Mouse (Mus musculus) CD4-positive helper T cell, adult 2 months (primary cell): ENCODE results near the gene Map2k3.

ENCODE experiments used
- DNase-seq: peaks from one replicate; pipeline ENCODE4 v3.0.0-alpha.2; 2012; ENCODE audit warnings: low read depth, missing footprints, low spot score

Gene Map2k3

GRCm38 (mm10) chr11:60958948-60959347 is 27.1 kb downstream of the Map2k3 start:
- no peak for DNase-seq

DNA sequence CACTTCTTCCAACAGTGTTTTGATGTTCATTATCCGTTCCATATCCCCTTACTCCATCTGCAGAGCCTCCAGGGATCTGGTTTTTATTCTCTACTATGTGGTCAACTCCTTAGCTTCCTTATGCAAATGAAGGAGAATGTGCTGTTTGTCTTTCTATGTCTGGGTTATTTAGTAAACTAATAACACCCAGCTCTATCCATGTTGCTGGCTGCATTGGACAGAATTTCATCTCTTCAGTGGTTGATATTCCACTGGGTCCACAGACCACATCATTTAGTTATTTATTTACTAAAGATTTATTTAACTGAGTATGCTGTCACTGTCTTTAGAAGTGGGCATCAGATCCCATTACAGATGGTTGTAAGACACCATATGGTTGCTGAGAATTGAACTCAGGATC is 29.3 kb downstream of the Map2k3 start:
- DNase-seq: no peak

GRCm38 (mm10) chr11:60962709-60963108 is 30.9 kb downstream of the Map2k3 start:
- DNase-seq: no peak

DNA sequence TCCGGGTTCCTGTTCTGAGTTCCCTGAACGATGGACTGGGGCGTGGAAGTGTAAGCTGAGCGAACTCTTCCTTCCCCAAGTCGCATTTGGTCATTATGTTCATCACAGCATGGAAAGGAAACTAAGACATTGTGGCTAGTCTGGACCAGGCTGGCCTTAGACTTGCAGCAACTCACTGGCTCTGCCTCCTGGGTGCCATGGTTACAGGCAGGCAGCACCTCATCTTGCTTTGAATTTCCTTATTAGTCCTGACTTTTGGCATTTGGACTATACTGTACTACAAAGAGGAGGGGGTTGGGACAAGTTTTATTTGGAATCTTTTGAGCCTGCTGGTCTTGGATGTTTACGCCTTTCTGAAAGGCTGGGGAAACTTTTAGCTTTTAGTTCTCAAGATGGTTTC is 35.1 kb downstream of the Map2k3 start:
- DNase-seq: no peak

- DNase-seq: no peak
These were observed 43.3 kb downstream of the Map2k3 start for GRCm38 (mm10) chr11:60975097-60975496.

- no peak for DNase-seq
These were observed 44.4 kb downstream of the Map2k3 start for GRCm38 (mm10) chr11:60976234-60976633.

- DNase-seq: peak; percentile 53
These were observed 44.9 kb downstream of the Map2k3 start for GRCm38 (mm10) chr11:60976742-60977141.

- DNase-seq: no peak
These were observed 45.3 kb downstream of the Map2k3 start for GRCm38 (mm10) chr11:60977153-60977552.

GRCm38 (mm10) chr11:60978658-60979057 is 46.8 kb downstream of the Map2k3 start:
- no peak for DNase-seq

DNA sequence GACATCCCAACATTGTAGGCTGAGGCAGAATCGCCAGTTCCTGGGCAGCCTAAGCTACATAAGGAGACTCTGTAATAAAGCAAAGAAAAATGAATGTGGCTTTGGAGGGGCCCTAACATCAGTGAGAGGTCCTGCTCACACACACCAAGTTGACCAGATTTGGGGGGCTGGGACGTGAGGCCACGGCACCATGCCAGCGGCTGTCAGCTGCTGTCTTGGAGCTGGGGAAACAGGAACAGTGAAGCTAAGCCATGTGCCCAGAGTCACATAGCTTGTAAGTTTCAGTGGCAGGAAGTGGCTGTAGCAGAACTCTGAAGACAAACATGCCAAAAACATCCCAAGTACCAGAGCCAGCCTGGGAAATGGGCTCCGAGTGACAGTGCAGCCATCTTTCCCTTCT is 48.0 kb downstream of the Map2k3 start:
- no peak for DNase-seq

DNA sequence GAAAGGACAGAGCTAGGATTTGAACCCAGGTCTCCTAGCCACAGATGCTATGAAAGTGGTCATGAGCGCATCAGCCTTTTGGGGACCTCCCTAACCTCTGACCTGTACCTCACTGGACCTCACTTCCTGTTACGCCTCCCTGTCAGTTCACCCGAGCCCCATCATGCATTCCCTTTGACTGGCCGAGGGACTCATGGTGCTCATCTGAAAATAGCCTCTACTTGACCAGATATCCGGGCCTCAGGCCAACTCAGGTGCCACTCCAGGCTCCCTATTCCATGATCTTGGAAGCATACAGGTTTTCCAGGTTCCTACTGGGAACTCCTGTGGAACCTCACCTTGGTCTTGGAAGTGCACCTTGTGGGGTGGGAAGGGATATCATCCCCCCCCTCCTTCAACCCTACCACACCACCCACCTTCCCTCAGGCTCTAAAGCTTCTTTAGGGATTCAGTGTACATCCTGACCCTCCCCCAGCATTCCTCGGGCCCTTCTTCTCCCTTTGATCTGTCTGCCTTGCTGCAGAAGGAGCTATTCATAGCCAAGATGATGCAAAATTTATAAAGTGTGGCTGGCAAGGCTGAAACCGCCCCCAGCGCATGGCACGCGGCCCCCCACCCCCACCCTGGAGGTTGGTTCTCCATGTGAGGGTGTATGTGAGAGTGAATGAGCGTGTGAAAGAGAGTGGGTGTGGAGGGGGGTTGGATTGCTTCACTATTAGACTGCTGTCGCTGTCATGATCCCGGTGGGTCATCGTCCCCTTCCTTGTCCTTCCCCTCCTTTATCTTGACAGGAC is 50.1 kb downstream of the Map2k3 start:
- no peak for DNase-seq

DNA sequence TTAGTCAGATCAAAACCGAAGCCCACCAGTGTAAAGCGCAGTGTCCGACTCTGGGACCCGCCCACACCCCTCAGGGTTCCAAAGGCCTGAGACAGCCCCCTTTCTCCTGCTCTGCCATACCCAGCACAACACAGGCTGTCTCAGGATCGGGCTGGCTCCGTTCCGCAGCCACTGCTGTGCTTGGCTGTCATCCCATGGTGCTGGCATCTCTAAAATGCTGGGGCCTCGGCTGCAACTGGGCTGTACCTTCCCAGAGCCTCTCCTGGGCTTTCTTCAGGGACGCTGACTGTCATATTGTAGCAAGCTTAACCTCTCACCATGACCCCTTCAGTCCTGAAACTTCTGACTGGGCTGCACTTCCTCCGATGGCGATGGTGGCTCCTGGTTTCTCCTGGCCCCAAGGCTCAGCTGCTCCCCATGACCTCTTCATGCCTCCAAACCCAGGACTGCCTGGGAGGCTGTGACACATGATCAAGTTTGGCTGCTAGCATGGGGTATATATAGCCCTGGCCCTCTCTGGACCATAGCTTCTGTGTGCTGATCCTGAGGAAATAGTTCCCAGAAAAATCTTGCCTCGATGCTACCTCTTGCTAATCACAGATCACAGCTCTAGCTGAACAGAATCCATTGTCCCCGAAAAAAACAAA is 53.2 kb downstream of the Map2k3 start:
- DNase-seq: no peak

GRCm38 (mm10) chr11:60990428-60990827 is 58.6 kb downstream of the Map2k3 start:
- no peak for DNase-seq
